Mouse (Mus musculus) MEL (cell line): Measurements from ENCODE around the gene Rad51b.

Experiments
- CHD1 ChIP-seq: IDR thresholded peaks from 2 replicates; pipeline ENCODE4 v1.6.1; 2012; ENCODE audit warnings: low read depth, mild to moderate bottlenecking, inconsistent platforms, low read length, improper control_type of control experiment
- CTCF ChIP-seq, 3 experiments: IDR thresholded peaks in 2 of 3; conservative IDR thresholded peaks in 1 of 3; 2 replicates each; pipeline ENCODE4 v1.5.1; 2011 to 2012; ENCODE audit warnings: low read length in 3 of 3, low read depth in 2 of 3, mild to moderate bottlenecking in 2 of 3, improper control_type of control experiment in 1 of 3, inconsistent platforms in 1 of 3, mixed read lengths in 1 of 3, moderate library complexity in 1 of 3; ENCODE audit not compliant: control insufficient read depth in 1 of 3, insufficient read depth in 1 of 3, poor library complexity in 1 of 3, severe bottlenecking in 1 of 3
- EP300 ChIP-seq, 2 experiments: IDR thresholded peaks; 2 replicates each; pipeline ENCODE4 v1.6.1; 2011; ENCODE audit warnings: improper control_type of control experiment in 2 of 2, low read length in 2 of 2, low read depth in 1 of 2, mild to moderate bottlenecking in 1 of 2
- GATA1 ChIP-seq: IDR thresholded peaks from 2 replicates; pipeline ENCODE4 v1.6.1; 2011; ENCODE audit warnings: low read depth, low read length, improper control_type of control experiment
- KAT2A ChIP-seq: conservative IDR thresholded peaks from 2 replicates; pipeline ENCODE4 v1.6.1; 2012; ENCODE audit warnings: low read depth, low read length, improper control_type of control experiment, inconsistent platforms
- MAFK ChIP-seq: IDR thresholded peaks from 2 replicates; pipeline ENCODE4 v1.6.1; 2011; ENCODE audit warnings: low read depth, mild to moderate bottlenecking, low read length, improper control_type of control experiment, borderline replicate concordance
- MAX ChIP-seq: IDR thresholded peaks from 2 replicates; pipeline ENCODE4 v1.6.1; 2011; ENCODE audit warnings: low read length, improper control_type of control experiment
- MXI1 ChIP-seq: IDR thresholded peaks from 2 replicates; pipeline ENCODE4 v1.6.1; 2011; ENCODE audit warnings: mild to moderate bottlenecking, low read depth, low read length, improper control_type of control experiment
- POLR2A ChIP-seq, 2 experiments: IDR thresholded peaks; 2 replicates each; pipeline ENCODE4 v1.6.1; 2011 to 2012; ENCODE audit warnings: low read length in 2 of 2, mild to moderate bottlenecking in 2 of 2, control low read depth in 1 of 2, improper control_type of control experiment in 1 of 2, low read depth in 1 of 2, moderate library complexity in 1 of 2; ENCODE audit not compliant: control insufficient read depth in 1 of 2, insufficient read depth in 1 of 2, poor library complexity in 1 of 2
- SIN3A ChIP-seq: IDR thresholded peaks from 2 replicates; pipeline ENCODE4 v1.6.1; 2012; ENCODE audit warnings: low read length, improper control_type of control experiment, inconsistent platforms
- TCF12 ChIP-seq: IDR thresholded peaks from 2 replicates; pipeline ENCODE4 v1.6.1; 2014; ENCODE audit warnings: low read depth, mild to moderate bottlenecking, inconsistent platforms, low read length, improper control_type of control experiment, moderate library complexity
- ZMIZ1 ChIP-seq: IDR thresholded peaks from 2 replicates; pipeline ENCODE4 v1.6.1; 2012; ENCODE audit warnings: low read depth, mild to moderate bottlenecking, inconsistent platforms, low read length, improper control_type of control experiment, moderate library complexity

DNA sequence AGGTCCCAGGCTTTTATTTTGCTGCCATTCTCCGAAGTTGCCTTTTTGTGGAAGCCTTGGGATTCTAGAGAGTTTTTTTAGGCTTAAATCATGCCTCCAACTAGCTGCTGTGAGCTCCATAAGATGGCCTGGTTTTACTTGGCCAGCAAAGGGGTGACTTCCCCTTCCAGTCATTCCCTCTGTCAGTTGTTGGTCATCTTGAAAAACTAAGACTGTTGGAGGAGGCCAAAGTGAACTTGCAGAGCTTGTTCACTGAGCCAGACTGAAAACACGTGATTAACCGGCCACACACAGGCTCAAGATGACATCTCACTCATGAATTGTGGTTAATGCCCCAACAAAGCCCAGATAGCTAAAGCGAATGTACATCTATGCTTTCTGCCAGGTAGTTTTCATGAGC is 438.8 kb downstream of the Rad51b start:
- TF ChIP-seq CTCF (IDR thresholded peaks at IDR 0.05 in 2 of 3, conservative IDR thresholded peaks at IDR 0.05 in 1 of 3; ENCODE audit: control insufficient read depth in 1 of 3, insufficient read depth in 1 of 3, low read depth in 2 of 3, low read length in 3 of 3, poor library complexity in 1 of 3, severe bottlenecking in 1 of 3) (no peak), POLR2A (IDR thresholded peaks at IDR 0.05; ENCODE audit: control insufficient read depth in 1 of 2, insufficient read depth in 1 of 2, low read depth in 1 of 2, low read length in 2 of 2, poor library complexity in 1 of 2) (no peak), EP300 (IDR thresholded peaks at IDR 0.05; ENCODE audit: low read depth in 1 of 2, low read length in 2 of 2) (no peak), TCF12 (no peak), MAX (no peak), MAFK (no peak), KAT2A (no peak), CHD1 (no peak), ZMIZ1 (no peak), GATA1 (no peak), MXI1 (no peak), SIN3A (no peak)
